Mouse (Mus musculus) urinary bladder, postnatal 4 days (tissue): Measurements from ENCODE around the gene Cwh43.

Experiments used
- DNase-seq, 2 experiments: peaks; one replicate each; pipeline ENCODE4 v3.0.0; 2021 to 2022; ENCODE audit warnings: low spot score in 2 of 2

The Cwh43 gene

GRCm38 (mm10) chr5:73399768-73400526 lies 5.9 kb upstream of the Cwh43 start:
- no peak for DNase-seq

GRCm38 (mm10) chr5:73401341-73401740 lies 4.5 kb upstream of the Cwh43 start:
- no peak for DNase-seq

DNA sequence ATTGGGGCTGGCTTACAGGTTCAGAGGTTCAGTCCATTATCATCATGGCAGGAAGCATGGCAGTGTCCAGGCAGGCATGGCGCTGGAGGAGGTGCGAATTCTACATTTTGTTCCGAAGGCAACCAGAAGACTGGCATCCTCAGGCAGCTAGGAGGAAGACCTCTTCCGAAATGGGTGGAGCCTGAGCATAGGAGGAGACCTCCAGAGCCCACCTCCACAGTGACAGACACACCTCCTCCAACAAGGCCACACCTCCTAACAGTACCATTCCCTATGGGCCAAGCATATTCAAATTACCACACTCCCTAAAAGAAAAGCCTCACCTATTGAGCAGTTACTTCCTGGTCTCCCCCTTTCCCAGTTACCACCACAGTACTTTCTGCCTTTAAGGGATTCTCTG lies 3.0 kb upstream of the Cwh43 start:
- no peak for DNase-seq

- no peak for DNase-seq
Observed at GRCm38 (mm10) chr5:73403311-73404068, 2.4 kb upstream of the Cwh43 start.

DNA sequence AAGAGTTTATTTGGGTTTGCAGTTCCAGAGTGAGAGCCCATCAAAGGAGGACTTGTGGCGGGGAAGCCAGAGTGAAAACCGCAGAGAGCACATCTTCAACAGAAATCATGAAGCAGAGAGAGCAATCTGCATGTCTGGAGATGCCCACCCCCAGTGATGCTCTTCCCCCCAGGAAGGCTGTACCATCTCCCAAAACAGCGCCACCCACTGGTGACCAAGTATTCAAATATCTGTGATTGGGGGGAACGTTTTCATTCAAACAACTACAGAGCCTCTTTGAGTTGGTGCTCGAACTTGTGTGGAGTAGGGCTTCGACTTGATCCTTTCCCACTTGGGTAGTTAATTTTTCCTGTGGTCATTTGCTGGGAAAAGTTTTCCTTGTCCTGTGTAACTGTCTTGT lies 1.1 kb upstream of the Cwh43 start:
- no peak for DNase-seq

GRCm38 (mm10) chr5:73406861-73407260 lies 986 bp downstream of the Cwh43 start:
- no peak for DNase-seq

GRCm38 (mm10) chr5:73409970-73410369 lies 4.1 kb downstream of the Cwh43 start:
- no peak for DNase-seq

DNA sequence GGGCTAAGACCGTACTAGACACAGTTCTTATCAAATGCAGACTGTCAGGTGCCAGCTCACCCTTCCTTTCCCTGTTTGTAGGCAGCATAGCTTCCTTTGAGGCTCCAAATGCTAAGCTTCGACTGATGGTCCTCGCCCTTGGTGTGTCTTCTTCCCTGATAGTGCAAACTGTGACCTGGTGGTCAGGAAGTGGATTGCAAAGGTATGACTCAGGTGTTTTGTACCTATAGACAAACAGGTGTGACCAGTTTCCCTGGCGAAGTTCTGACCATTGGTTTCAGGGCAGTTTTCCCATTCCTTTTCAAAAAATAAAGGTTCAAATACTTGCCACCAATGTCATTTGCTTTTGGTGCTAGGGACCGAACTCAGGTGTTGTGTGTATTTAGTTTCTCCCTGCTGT lies 5.9 kb downstream of the Cwh43 start:
- no peak for DNase-seq

GRCm38 (mm10) chr5:73414172-73414571 lies 8.3 kb downstream of the Cwh43 start:
- no peak for DNase-seq

DNA sequence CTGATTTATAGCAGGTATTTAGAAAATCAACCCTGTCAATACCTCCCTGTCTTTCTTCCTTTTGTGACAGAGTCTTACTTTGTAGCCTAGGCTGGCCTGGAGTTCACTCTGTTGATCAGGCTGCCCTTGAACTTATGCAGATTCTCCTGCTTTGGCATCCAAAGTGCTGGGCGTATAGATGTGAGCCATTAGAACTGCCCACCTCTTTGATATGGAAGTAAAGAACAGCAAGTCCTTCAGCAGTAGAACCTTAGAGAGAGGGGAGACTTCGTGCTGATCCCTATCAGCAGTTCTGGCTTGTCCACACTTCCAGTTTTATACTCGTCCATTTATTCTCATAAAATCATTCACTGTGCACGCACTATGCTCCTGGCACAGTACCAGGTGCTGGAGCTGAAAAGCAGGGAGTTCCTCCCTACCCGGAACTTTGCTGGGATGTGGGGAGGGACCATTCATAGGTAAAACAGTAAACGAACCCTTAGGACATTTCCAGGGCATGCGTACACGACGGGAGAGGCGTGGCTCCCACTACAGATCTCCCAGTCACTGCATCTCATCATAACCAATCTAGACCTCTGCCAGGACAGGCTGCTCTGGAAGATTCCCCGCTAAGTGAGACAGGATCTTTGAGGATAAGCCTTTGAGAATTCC lies 13.3 kb downstream of the Cwh43 start:
- DNase-seq = no peak

DNA sequence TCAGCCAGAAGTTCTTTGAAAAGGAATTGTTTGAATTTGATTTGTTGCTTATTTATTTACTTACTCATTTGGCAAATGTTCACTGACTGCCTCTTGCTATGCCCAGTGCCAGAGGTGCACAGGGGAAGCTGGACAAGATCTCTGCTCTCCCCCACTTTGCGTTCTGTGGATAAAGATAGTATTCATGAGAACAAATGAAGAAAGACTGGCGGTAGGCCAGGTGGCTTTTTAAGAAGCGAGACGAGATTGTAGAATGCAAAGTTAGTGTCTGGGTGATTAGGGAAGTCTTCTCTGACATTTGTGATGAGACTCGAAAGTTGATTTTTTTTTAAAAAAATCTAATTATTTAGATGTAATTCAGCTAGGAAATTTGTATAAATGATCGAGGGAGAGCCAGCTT lies 20.9 kb downstream of the Cwh43 start:
- no peak for DNase-seq

DNA sequence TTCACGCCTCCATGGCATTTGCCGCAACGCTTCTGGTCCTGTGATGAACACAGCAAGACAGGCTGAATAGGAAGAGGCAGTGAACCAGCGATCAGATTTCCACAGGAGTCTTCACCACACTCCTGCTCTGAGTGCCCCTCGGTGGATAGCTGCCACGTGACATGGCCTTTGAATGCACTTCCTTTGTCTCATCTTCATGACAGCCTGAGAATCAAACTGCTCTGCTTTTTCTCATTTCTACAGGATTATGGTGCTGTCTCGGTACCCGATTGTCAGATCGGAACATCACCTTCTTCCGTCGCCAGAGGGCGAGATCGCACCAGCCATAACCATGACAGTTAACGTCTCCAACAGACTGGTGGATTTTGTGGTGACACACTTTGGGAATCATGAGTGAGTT lies 25.7 kb downstream of the Cwh43 start:
- DNase-seq = peak; percentile 42 to 74

- DNase-seq = no peak
Observed at GRCm38 (mm10) chr5:73432805-73433204, 26.9 kb downstream of the Cwh43 start.

- no peak for DNase-seq
Observed at GRCm38 (mm10) chr5:73434764-73435163, 28.9 kb downstream of the Cwh43 start.

- no peak for DNase-seq
Observed at GRCm38 (mm10) chr5:73442176-73442575, 36.3 kb downstream of the Cwh43 start.

DNA sequence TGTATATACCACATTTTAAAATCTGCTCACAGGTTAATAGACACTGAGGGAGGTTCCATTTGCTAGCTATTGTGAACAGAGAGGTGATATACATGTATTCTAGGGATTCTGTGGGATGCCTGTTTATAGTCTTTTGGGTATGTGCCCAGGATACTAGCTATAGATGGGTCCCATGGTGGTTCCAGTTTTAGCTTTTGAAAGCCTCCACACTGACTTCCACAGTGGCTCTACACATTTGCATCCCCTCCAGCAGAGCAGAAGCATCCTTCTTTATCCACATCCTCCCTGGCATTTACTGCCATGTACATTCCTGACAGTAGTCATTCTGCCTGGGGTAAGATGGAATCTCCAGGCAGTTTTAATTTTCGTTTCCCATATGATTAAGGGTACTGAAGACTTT lies 44.4 kb downstream of the Cwh43 start:
- DNase-seq = no peak

- DNase-seq = no peak
Observed at GRCm38 (mm10) chr5:73454502-73455306, 48.8 kb downstream of the Cwh43 start.

GRCm38 (mm10) chr5:73455307-73455687 lies 49.4 kb downstream of the Cwh43 start:
- no peak for DNase-seq

GRCm38 (mm10) chr5:73468462-73469433 lies 62.9 kb downstream of the Cwh43 start:
- no peak for DNase-seq
